ENCODE assay signal across 9 mouse cellular contexts in genomic region chr3:63868285-63868684, GRCm38 (mm10). TPM values are rescaled to one million over a fixed set of nuclear protein-coding genes. Genes with fewer than 3 reads are reported as not detected.
DNase-seq lines count a peak whose midpoint lies in the region; ATAC-seq and TF ChIP-seq lines count a peak whose summit lies in the region.
"Had no signal": no experiment of that assay in that cellular context is flagged by ENCODE, and none has a peak within 500 bp of the region (broad histone marks: within the 10 kb centered on the region; RNA-seq: fewer than 3 reads in every experiment).

No protein-coding gene starts in this region.

- H3K4me3 ChIP-seq in cerebellum, adult 2 months (replicated peaks; ENCODE audit: insufficient read depth, low read depth, low read length) = no peak overlapping the region
- H3K4me3 ChIP-seq in liver, adult 2 months (ENCODE audit: insufficient read depth, low read depth, low read length) = no peak overlapping the region
- no peak overlapping the region for H3K4me3 ChIP-seq in liver, embryonic 11.5 days (ENCODE audit: low read depth, low read length)
- H3K4me3 ChIP-seq: limb, embryonic 12.5 days had no signal

- no peaks in the 10 kb centered on the region for H3K36me3 ChIP-seq in liver, adult 2 months (ENCODE audit: control insufficient read depth, insufficient read depth, low read length)
- no peaks in the 10 kb centered on the region for H3K36me3 ChIP-seq in liver, embryonic 11.5 days (ENCODE audit: control insufficient read depth, insufficient read depth, low read length)
- H3K36me3 ChIP-seq: limb, embryonic 12.5 days had no signal

- TF ChIP-seq CTCF in cerebellum, adult 2 months (IDR thresholded peaks at IDR 0.05; ENCODE audit: borderline replicate concordance, insufficient read depth, low read depth, low read length) = no peak
- peak; percentile 18; the same call in 1 of the 2 replicates for TF ChIP-seq CTCF in liver, adult 2 months (IDR thresholded peaks at IDR 0.05; ENCODE audit: low read depth, low read length)

- ATAC-seq in liver, embryonic 11.5 days (replicated peaks; ENCODE audit: low FRiP score) = no peak
- ATAC-seq in inflammation-experienced regulatory T-cells, adult 6 months = no peak

- H3K4me1 ChIP-seq in cerebellum, adult 2 months (ENCODE audit: control insufficient read depth, insufficient read depth, low read length) = no peaks in the 10 kb centered on the region
- no peaks in the 10 kb centered on the region for H3K4me1 ChIP-seq in liver, adult 2 months (ENCODE audit: control insufficient read depth, insufficient read depth, low read length)
- no peaks in the 10 kb centered on the region for H3K4me1 ChIP-seq in liver, embryonic 11.5 days (replicated peaks; ENCODE audit: control insufficient read depth, insufficient read depth, low read length)

- WGBS in cerebellum, adult 2 months = 60% methylated on average over 1 of the region's 1 CpGs
- 33% methylated on average over 1 of the region's 1 CpGs for WGBS in liver, adult 2 months
- WGBS in liver, embryonic 11.5 days = 51% methylated on average over 1 of the region's 1 CpGs

- no peaks in the 10 kb centered on the region for H3K9me3 ChIP-seq in liver, embryonic 11.5 days (ENCODE audit: control insufficient read depth, low read length)
- H3K9me3 ChIP-seq: limb, embryonic 12.5 days had no signal

- no peaks in the 10 kb centered on the region for H3K27me3 ChIP-seq in cerebellum, adult 2 months (ENCODE audit: control insufficient read depth, insufficient read depth, low read length)
- no peaks in the 10 kb centered on the region for H3K27me3 ChIP-seq in liver, adult 2 months (ENCODE audit: control insufficient read depth, insufficient read depth, low read length)
- no peaks in the 10 kb centered on the region for H3K27me3 ChIP-seq in liver, embryonic 11.5 days (replicated peaks; ENCODE audit: control insufficient read depth, insufficient read depth, low read length)
- H3K27me3 ChIP-seq: limb, embryonic 12.5 days had no signal

- no peaks in the 10 kb centered on the region for H3K79me2 ChIP-seq in liver, adult 2 months (ENCODE audit: control insufficient read depth, insufficient read depth, low read length)

- peak; percentile 65 to 75 for DNase-seq in cerebellum, postnatal 14 days
- no peak for DNase-seq in cerebellum, adult 2 months
- DNase-seq in liver, adult 2 months (ENCODE audit: extremely low read depth, low read depth, low spot score) = peak; percentile 24
- no peak for DNase-seq in liver, embryonic 11.5 days (ENCODE audit: low spot score)
- DNase-seq in brain, adult 2 months (ENCODE audit: low read depth, low spot score) = peak; percentile 59
- DNase-seq in kidney, postnatal 4 days = peak; percentile 59 to 67
- DNase-seq in retina, postnatal 7 days (ENCODE audit: low read depth, low spot score) = peak; percentile 60

- H3K4me2 ChIP-seq in liver, embryonic 11.5 days = no peak overlapping the region
- H3K4me2 ChIP-seq: limb, embryonic 12.5 days had no signal

- no peak for TF ChIP-seq POLR2A in cerebellum, adult 2 months (IDR thresholded peaks at IDR 0.05; ENCODE audit: borderline replicate concordance, insufficient read depth, low read length)
- TF ChIP-seq POLR2A in liver, adult 2 months (IDR thresholded peaks at IDR 0.05; ENCODE audit: extremely low read depth, insufficient read depth, low read length) = no peak

- no peak overlapping the region for H3K27ac ChIP-seq in cerebellum, adult 2 months (ENCODE audit: insufficient read depth, low read length)
- H3K27ac ChIP-seq in liver, adult 2 months (replicated peaks; ENCODE audit: insufficient read depth, low read depth, low read length) = no peak overlapping the region
- H3K27ac ChIP-seq in liver, embryonic 11.5 days (ENCODE audit: low read depth, low read length) = no peak overlapping the region
- H3K27ac ChIP-seq: limb, embryonic 12.5 days had no signal

- no peak overlapping the region for H3K9ac ChIP-seq in liver, adult 2 months (ENCODE audit: low read depth, low read length)
- no peak overlapping the region for H3K9ac ChIP-seq in liver, embryonic 11.5 days (ENCODE audit: low read depth, low read length)
- H3K9ac ChIP-seq: limb, embryonic 12.5 days had no signal

RNA-seq across cellular contexts. Expression of gene Plch1, which starts 31.0 kb away (rescaled TPM):
- polyA plus RNA-seq in cerebellum, adult 2 months (2012; rRNA removed) = 13.1 and 14.3 TPM in 2 replicates
- under 0.01 TPM in 1 of 2 replicates, not detected in the other for total RNA-seq in liver, adult 2 months (2014; rRNA removed)
- not detected in 2 replicates for polyA plus RNA-seq in liver, adult 2 months (2012; rRNA removed)
- polyA plus RNA-seq in liver, embryonic 11.5 days (2014; fragmentation: Nextera tagmentation; extraction: Ambion mirVana) = 0.74 and 0.75 TPM in 2 replicates
- under 1 TPM in 2 of 3 experiments, not detected in 1; 0.11 to 0.19 TPM for polyA plus RNA-seq in inflammation-experienced regulatory T-cells, adult 6 months (2017; shearing (Covaris generic))

Comparison
In these comparisons a context has a peak if more than half of its experiments do, and no peak if none do; other contexts are left out.
1. DNase-seq: peak in cerebellum, postnatal 14 days (2 of 2), liver, adult 2 months (single experiment), brain, adult 2 months (single experiment), kidney, postnatal 4 days (2 of 2) and retina, postnatal 7 days (single experiment); none in cerebellum, adult 2 months (0 of 2) and liver, embryonic 11.5 days (single experiment).